Mouse (Mus musculus): ENCODE data around the gene Gm10197.
A peak's percentile ranks its signal among the peaks of the same experiment; 100 is the strongest.

Gm10197 gene

DNA sequence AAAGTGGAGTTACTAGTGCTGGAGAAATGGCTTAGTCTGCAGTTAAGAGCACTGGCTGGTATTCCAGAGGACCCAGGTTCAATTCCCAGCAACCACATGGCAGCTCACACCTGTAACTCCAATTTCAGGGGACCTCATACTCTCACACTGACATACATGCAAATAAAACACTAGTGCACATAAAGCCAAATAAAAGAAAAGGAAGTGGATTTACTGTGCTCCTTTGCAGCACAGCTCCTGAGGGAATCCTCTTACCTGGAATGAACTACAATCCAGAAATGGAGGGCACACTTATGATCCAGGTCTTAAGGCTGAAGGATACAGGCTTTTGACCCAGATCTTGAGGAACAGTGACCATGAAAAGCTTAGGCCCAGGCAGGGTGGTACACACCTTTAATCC is 22.1 kb upstream of the Gm10197 start:
- no peak for DNase-seq (ENCODE audit: low spot score)

DNA sequence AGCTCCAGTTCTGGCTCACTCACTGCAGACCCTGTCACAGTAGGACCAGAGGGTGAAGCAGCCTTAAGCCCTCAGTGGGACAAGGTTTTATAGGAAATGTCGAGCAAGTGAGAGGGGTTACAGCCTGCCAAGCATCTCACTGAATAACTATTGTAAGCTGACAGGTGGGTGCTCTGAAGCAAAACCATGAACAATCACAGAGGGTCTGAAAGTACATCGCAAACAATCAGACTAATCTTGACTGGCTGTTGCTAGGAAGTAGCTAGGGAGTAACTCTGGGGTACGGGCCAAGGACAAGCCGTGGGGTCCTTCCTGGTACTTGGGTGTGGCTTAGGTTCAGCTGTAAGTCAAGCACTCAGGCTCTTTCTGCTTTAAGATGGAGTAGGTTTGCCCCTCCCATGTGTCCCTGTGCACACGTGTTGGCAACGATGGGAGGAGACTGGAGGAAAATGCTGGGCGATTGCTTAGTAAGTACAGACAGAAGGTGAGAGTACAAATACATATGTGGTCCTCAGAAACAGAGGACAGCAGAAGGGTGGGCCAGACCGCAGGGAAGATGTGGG is 21.3 kb upstream of the Gm10197 start:
- DNase-seq (ENCODE audit: low spot score) = no peak

DNA sequence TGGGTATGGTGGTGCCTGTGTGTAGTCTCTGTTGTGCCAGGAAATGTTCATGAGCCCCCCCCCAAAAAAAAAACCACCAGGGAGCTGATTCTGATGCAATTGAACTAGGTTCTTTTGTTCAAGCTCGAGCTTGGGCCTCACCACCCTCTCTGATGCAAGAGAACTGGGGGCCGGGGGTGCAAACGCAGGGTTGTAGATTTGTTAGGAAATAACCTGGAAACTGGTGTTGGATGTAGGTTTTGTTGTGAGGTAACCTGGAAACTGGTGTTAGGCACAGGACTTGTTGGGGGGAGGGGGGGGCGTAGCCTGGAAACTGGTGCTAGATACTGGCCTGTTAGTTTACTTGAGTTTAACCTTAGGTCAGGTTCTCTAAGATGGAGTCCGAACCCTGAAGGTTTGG is 20.2 kb upstream of the Gm10197 start:
- no peak for DNase-seq (ENCODE audit: low spot score)

DNA sequence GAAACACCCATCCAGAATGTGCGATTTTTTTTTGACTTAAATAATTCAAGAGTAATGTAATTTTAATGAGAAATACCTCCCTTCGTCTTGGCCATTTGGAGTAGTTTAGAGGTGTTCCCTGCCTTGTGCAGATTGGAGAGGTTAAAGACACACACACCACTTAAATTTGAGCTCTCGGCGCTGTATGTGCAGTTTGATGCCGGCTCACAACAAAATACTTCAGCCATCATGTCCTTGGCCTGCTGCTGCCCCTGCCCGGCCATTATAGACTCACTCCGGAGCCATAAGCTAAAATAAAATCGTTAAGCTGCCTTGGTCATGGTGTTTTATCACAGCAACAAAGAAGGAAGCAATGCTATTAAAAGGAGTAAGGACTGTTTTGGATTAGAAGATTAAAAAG is 19.8 kb upstream of the Gm10197 start:
- no peak for DNase-seq (ENCODE audit: low spot score)

DNA sequence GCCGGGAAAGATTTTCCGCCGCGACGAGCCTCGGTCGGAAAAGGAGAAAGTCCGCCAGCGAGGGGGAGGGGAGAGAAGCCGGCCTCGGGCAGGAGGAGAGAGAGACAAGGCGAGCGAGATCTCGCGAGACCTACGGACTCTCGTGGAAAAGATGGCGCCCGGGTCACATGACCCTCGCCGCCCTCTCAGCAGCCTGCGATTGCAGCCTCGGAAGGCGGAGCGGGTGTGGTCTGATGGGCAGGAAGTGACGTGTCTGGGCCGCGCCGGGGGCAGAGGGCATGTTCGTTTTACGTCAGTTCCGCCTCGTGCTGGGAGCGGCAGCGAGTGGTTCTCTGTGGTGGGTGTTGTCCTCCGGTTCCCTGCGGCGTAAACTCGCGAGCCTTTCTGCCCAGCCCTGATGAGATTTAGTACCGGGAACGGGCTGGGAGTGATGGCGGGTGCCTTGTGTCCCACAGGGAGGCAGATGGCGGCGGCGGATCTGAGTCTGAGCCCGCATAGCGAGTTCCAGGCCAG is 19.0 kb upstream of the Gm10197 start, which contains the start of gene Smndc1:
Smndc1 (minus strand) TSS at position 84 of the 513 bp plus-strand sequence.
- peak; percentile 98 for DNase-seq (ENCODE audit: low spot score)

DNA sequence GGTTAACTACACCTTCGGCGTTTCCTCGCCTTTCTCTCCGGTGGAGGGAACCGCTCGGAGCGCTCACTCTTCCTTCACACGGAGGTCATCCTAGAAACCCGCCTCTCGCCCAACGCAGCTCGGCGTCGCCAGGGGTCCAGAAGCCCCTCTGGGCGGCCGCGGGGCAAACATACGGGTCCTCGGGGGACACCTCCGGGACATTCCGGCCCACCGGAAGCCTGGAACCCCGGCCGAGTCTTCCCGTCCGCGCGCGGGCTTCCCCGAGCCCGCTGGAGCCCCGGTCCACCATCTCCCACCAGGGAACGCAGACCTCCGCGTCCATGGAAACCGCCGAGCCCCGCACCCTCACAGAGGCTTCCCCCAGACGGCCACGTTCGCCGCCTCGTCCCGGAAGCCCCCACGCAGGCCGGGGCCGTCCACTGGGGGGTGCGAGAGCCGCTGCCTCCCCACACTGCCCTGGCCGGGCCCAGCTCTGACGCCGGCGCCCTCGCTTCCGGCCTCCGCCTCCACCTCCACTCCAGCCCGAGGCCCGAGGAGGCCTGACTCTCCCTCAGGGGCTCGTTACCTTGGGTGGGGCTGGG is 18.4 kb upstream of the Gm10197 start:
- DNase-seq (ENCODE audit: low spot score) = no peak

DNA sequence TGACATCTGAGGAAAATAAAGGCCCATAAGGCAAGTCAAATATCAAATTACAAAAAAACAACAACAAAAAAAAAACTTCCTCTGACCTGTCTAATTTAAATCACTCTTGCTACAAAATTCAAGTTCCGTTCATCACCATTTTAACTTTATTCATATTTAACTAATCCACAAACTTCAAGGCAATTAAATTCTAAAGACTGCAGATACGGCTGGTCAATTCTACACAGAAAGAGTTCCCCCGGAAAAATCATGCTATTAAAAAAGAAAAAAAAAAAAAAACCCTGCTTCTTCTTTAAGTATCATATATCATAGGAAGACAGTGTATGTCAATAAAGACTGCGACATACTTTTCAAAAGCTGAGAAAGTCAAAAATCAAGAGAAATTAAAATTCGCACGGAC is 17.9 kb upstream of the Gm10197 start:
- DNase-seq (ENCODE audit: low spot score) = no peak

DNA sequence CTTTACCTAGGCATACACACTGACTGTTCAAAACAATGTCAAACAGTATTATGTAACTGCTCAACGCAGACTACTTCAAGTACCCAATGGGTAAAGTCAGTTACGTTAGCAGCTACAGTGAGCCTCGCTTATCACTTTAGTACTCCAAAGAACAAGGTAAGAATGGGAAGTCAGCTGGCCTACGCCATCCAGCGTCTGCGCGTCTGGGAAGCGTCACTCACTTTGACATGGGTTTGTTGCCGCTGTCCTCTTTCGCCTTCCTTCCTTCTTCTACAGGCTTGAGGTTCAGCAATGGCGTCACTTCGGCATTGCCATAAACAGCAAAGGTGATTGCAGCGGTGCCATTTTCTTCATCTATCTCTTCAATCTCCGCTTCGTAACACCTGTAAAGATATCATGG is 11.8 kb upstream of the Gm10197 start:
- no peak for DNase-seq (ENCODE audit: low spot score)

DNA sequence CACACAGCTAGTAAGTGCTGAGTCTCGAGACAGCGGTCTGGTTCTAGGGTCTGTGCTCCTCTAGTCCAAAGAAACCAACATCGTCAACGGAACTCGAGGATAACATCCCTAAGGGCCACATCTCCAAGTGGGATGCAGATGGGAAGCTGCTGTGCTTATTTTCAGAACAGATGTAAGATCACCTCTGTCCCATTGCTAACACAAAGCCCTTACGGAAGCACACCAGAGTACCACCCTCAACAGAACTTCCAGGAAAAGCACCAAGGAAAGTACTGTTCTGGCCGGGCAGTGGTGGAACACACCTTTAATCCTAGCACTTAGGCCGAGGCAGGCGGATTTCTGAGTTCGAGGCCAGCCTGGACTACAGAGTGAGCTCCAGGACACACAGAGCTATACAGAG is 6.9 kb upstream of the Gm10197 start:
- DNase-seq (ENCODE audit: low spot score) = no peak

DNA sequence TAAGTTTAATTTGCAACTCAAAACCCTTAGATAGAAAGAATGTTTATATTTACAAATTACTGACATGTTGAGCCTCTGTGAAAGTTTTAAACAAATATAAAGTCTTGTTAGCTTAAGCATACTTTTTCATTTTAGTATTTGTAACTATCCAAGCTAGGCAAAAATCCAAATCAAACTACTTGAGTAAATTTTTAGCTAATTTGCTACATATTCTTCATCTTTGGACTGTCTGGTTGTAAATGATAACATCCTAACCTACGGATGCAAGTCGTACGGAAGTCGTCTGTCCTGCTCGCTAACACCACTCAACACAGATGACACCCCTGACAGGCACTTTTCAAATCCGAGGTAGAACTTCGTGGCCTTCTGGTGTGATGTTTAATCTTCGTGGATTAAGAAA is 6.1 kb upstream of the Gm10197 start:
- no peak for DNase-seq (ENCODE audit: low spot score)

DNA sequence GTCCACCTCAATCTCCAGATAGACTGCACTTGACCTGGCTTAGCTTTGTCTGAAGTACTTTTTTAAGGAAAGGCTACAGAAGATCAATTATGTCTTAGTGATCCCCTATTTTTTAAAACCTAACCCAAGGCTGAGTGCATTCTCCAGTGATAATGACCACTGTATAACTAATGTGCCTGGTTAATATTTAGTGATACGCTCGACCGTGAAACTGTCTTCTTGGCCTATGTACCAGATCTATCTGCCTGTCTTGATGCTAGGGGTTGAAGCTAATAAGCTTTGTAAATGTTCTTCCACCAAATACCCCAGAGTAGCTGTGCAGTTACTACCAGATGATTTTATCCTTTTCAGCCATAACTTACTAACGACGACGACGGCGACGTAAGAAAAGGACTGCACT is 4.2 kb upstream of the Gm10197 start:
- no peak for DNase-seq (ENCODE audit: low spot score)

DNA sequence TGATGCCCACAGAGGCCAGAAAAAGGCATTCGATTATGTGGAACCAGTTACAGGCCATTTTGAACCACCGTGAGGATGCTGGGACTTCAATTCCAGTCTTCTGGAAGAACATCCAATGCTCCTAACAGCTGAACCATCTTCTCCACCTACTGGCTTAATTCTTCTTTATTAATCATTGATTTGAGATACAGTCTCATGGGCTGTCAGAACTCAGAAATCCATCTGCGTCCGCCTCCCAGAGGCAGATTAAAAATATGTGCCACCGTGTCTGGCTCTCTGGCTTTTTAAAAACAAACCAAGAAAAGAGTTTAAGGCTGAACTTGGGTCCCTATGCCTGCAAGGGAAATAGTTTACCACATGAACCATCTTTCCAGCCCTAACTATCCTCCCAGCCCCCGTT is 3.7 kb upstream of the Gm10197 start:
- no peak for DNase-seq (ENCODE audit: low spot score)

DNA sequence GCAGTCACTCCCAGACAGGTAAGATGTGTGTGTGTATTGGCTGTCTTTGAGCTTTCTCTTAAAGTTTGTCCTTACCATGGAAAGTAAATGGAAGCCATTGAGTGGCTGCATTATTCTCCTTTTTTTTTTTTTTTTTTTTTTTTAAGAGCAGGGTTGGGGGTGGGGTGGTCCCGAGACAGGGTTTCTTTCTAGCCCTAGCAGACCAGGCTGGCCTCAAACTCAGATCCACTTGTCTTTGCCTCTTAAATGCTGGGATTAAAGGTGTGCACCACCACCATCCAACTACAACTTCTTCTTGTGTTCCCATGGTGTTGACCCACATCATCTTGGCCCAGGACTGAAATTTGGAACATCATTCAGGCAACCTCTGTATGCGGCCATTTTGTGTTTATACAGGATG is 2.0 kb upstream of the Gm10197 start:
- DNase-seq (ENCODE audit: low spot score) = no peak

DNA sequence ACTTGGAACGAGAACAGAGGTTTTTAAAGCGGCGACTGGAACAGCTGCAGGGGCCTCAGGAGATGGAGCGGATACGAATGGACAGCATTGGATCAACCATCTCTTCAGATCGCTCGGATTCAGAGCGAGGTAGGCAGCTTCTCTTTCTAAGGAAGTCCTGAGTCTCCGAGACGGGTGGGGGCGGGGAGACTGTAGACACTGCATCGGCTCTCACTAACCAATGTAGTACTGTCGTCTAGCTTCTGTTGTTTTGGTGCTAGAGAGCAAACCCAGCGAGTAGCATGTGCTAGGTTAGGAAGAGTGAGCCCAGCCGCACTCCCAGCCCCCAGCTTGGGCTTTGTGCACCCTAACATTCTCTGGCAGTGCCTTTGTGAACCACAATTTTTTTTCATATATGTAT is 1.3 kb downstream of the Gm10197 start:
- DNase-seq (ENCODE audit: low spot score) = no peak

DNA sequence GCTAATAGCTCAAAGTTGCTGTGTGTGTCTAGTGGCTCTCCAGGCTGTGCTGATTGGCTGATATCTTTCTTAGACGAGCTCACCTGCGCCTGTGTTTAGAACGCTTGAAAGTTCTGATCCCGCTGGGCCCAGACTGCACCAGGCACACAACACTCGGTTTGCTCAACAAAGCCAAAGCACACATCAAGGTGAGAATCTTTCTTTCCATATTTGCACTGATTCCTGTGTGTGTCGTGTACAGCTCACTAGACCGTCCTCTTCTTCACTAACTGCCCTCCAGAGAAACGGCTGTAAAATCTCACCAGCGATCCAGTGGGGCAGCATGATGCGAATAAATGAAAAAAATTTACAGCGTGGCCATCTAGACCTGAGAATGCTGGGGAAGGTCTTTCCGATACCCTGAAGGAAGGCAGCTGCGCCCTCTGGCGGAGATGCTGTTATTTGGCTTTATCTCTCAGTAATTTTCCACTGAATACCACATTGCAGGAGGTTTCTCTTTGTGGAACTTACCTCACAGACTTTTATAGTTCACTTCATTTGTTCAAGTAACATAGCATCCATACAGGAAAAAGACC is 2.0 kb downstream of the Gm10197 start:
- DNase-seq (ENCODE audit: low spot score) = peak; percentile 53

DNA sequence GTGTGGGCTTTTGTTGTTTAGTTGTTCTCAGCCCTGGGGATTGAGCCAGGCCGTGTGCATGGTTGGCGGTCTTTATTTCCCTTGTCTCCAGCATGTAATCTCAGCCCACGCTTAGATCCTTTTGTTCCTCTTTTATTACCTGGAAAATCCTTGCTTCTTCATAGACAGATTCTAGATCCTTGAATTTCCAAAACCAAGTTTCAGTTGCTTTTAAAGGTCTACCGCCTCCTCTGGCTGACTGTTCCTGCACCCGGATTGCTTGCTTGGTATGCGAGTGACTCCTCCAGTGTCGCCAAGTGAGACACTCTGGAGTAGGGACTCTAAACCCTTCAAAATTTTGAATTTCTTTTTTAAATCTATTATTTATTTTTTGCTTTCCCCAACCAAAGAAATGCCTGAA is 4.7 kb downstream of the Gm10197 start:
- DNase-seq (ENCODE audit: low spot score) = no peak

DNA sequence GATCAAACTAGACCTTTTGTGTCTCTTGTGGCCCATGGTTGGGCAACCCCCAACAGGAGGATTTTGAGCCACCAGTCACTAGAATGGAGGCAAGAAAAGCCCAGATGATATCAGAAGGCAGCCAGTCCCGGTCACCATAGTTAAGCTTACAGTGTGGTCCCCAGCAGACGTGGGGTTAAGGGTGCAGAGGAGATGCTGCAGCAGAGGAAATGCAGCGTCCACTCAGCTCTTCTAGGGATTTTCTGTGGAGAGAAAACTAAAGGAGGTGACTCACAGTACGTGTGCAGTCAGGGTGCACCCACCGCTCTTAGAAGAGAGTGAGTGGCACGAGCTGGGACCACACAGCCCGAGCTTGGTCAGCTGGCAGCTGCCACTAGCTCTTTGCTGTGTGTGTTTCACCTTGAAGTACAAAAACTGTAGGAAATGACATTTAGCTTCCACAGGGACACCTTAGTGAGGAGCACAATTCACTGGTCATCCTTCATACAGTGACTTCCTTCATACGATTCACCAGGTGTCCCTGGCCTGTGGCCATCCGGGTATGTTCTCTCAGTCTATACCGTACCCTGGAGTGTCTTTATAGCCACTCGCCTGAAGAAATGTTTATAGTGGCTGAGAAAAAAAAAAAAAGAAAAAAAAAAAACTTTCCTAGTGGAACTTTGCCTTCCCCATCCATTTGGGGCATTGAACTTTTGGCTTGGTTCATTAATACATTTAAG is 5.3 kb downstream of the Gm10197 start:
- no peak for DNase-seq (ENCODE audit: low spot score)

DNA sequence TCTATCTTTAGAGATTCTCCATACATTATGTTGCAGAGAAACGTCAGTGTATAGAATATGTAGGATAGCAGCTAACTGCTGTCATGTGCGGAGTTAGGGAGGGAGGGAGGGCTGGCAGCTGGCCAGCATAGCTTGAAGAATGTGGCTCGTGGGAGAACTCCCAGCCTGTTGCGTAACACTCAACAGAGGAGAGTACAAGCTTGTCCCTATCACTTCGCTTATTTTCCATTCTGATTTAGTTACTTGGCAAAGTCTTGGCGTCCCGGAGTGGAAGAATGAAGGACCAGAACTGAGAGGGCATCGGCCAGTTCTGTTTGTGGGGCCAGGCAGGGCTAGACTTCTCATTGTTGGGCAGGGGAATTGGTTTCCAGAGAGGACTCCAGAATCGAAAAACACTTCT is 6.6 kb downstream of the Gm10197 start:
- no peak for DNase-seq (ENCODE audit: low spot score)

DNA sequence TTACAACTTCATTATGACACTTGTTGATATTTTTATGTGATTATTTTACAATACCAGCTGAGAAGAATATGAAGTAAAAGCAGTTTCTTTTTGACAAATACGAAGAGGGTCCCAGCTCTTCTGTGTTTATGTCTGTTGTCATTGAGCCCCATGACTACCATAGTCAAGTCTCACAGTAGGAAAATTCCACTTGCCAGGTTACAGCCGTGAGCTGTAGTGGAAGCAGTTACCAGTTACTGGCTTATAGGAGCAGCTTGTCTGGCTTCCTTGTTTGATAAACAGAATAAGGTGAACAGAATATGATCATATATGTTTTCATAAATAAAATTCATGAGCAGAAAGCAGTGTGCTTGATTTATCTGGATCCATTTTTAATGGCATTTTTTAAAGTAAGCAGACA is 7.0 kb downstream of the Gm10197 start:
- DNase-seq (ENCODE audit: low spot score) = no peak

DNA sequence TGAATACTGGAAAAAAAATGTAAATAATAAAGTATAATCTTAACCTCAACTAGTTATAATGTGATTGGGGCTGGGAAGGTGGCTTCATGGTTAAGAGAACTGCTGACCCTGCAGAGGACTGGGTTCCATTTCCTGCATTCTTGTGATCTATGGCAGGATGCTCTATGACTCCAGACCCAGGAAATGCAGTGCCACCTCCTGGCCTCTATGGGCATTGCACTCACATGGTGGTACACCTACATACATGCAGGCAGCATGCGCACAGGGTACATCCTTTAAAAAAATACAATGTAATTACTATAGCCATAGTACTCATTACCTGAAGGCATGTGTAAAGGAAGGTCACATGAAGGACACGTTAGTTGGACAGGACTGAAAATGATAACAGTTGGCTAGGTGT is 8.6 kb downstream of the Gm10197 start:
- peak; percentile 56 for DNase-seq (ENCODE audit: low spot score)

DNA sequence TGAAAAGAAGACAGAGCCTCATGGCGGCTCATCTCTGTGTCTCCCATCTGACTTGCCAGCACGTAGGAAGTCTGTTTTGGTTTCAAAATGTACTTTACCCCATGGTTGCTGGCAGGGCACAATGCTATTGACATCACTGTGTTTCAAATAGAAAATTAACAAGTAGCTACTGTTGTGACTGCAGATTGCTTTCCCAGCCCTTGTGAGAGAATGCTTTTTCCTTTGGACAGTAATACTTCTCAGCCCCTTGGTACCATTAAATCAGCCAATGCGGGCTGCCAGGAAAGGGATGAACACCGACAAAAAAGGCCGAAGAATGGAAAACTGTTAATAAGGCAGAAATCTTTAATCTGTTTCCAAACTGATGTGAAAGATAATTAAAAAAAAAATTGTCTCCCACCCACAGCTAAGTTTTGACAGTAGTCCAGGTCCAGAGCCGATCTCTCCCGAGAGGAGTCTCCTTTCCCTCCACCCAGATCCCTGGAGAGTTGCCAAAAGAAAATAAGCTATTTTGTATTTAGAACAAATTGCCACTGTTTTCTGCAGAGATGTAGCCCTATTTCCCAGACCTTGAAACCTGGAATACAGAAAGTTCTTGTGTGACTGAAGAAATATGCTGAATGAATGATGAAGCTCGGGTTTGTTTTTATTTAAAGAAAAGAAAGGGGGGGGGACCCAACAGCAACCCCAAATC is 11.2 kb downstream of the Gm10197 start:
- no peak for DNase-seq (ENCODE audit: low spot score)

DNA sequence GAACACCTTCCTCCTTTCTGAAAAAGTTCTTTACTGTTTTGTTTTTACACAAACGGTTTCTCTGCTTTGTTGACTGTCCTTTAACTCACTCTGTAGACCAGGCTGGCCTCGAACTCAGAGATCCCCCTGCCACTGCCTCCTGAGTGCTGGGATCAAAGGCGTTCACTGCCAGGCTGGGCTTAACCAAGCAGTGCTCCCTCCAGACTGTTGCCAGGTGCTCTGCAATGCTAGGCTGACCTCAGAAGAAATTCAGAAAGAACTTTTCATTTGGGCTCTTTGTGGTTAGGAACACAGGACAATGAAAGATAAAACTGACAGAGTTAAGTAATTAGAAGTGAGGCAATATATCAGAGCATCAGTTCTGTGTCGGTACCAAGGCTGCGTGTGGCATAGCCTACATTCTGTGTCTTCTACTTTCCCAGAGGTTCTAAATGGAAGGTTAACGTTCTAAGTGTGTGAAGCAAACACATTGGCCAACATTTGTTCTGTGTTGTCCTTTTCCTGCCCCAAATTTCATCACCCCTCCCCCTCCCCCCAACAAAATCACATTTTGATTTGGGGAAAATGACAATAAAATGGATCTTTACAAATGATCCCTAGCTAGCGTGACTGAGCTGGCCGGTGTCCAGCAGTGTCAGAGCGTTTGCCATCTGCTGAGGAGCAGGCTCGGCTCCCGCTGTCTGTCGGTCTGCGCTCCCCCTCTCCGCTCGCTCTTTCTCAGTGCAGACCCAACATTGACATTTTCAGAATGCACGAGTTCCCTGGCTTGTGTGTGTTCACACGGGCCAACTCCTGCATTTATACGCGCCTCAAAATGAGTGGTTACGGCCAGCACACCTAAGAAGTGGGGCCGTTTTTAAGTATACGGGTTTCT is 12.2 kb downstream of the Gm10197 start:
- no peak for DNase-seq (ENCODE audit: low spot score)

Measured in spleen, adult 12 weeks (tissue).